Mouse (Mus musculus): ENCODE measurements around the gene Myh9.
"Not testable (repeated sequence)": the region's sequence is repeated elsewhere in the genome, so short reads cannot be mapped to it uniquely, and the experiment has no call there.

Gene Myh9

DNA sequence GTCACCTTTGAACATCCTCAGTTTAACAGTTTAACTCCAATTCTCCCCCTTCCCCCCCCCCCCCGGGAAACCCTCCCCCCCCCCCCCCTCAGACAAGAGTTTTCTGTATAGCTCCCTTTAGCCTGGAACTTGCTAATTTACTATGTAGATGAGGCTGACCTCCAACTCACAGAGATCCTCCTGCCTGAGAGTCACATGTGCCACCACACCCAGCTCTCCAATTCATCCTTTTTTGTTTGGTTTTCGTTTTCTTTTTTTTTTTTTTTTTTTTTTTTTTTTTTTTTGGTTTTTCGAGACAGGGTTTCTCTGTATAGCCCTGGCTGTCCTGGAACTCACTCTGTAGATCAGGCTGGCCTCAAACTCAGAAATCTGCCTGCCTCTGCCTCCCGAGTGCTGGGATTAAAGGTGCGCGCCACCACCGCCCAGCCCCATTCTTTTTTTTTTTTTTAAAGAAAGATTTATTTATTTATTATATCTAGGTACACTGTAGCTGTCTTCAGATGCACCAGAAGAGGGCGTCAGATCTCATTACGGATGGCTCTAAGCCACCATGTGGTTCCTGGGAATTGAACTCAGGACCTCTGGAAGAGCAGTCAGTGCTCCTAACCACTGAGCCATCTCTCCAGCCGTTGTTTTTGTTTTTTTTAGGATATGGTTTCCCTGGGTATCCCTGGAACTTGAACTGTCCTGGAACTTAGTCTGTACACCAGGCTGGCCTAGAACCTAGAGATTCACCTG is 25.4 kb upstream of the Myh9 start:
- not testable (repeated sequence) for DNase-seq (ENCODE audit: low spot score in 2 of 2)

DNA sequence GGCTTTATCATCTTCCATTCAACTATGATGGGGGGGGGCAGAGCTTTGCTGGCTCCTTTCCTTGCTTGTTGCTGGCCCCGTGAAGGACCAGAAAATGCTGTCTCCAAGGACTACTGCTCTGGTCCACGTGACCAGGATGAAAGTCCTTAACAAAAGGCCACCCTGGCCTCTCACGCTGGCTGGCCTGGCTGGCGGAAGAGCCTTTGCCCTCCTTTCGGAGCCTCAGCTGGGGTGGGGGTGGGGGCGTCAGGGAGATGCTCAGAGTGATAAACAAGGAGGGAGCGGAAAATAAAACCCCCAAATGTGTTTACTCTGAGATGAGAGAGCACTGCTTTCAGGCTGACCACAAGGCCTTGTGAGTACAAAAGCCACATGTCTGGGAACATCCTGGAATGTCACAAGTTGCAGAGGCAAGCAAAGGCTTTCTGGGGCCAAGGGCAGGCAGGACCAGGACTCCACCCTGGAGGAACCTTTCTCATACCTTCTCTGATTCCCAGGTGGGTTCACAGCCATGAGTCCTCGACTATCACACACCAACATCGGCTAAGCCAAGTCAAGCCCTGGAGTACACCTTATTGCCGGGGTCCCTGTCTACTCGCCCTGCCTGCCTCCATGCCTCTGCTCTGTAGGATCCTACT is 24.7 kb upstream of the Myh9 start:
- DNase-seq (ENCODE audit: low spot score in 2 of 2), result no peak

- no peak for DNase-seq (ENCODE audit: low spot score in 2 of 2)
These were observed 22.2 kb upstream of the Myh9 start for GRCm38 (mm10) chr15:77864063-77864758.

- DNase-seq (ENCODE audit: low spot score in 2 of 2), result no peak
These were observed 21.3 kb upstream of the Myh9 start for GRCm38 (mm10) chr15:77862991-77863972.

DNA sequence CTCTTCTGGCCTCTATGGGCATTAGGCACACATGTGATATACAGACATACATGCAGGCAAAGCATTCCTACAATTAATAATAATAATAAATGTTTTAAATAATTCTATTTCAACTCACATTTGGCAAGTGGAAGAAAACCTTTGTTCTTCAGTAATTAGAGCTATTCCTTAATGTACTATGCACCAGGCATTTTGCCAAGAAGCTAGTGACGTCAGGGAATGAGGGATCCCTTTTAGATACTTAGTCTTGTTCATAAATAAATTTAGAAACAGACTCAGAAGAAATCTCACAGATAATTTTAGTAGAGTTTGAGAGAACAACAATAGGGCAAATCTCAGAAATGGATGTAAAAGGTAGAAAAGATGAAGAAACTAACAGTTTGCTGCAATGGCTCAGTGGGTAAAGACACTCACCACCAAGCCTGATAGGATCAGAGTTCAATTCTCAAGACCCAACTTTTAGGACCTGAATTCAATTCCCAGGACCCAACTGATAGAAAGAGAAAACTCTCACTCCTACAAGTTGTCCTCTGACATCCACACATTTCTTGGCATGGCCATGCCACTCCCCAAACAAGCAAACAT is 18.2 kb upstream of the Myh9 start:
- DNase-seq (ENCODE audit: low spot score in 2 of 2), result no peak

GRCm38 (mm10) chr15:77857662-77858156 is 15.7 kb upstream of the Myh9 start:
- peak in 1 of 2 experiments; percentile 46 for DNase-seq (ENCODE audit: low spot score in 2 of 2)

DNA sequence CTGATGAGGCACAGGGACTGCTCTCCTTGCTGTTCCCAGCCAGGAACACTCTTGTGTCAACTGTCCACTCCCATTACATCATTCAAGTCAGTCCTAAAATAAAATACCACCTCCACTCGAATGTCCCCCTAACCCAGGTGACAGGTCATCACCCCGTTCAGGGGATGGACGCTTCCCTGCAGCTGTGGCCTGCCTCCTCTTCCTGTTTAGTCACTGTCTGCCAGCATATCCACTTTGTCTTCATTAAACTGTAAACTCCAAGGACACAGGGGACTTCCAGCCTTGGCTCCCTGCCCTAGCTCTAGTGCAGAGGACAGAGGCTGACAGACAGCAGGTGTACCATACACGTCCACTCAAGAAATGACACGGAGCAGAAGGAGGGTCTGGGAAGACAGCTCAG is 14.6 kb upstream of the Myh9 start:
- no peak for DNase-seq (ENCODE audit: low spot score in 2 of 2)

- DNase-seq (ENCODE audit: low spot score in 2 of 2), result no peak
These were observed 13.3 kb upstream of the Myh9 start for GRCm38 (mm10) chr15:77855301-77855700.

GRCm38 (mm10) chr15:77852001-77852400 is 10.0 kb upstream of the Myh9 start:
- DNase-seq (ENCODE audit: low spot score in 2 of 2), result no peak

DNA sequence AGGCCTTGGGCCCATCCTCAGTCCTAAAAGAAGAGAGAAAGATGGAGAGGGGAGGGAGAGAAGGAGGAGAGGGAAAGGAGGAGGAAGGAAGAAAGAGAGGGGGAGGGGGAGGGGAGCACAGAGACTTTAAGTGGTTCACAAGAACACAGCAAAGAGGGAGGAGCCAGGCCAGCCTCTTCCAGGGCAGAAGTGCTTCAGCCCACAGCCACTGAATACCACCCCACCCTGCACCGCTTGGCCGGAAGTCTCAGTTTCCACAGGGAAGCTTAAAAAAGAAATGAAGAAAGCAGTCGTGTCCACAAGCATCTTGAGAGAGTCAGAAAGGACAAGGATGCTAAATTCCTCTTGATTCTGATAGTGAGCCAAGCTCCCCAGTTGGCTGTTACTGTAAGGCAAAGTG is 9.2 kb upstream of the Myh9 start:
- DNase-seq (ENCODE audit: low spot score in 2 of 2), result peak in 1 of 2 experiments; percentile 36

DNA sequence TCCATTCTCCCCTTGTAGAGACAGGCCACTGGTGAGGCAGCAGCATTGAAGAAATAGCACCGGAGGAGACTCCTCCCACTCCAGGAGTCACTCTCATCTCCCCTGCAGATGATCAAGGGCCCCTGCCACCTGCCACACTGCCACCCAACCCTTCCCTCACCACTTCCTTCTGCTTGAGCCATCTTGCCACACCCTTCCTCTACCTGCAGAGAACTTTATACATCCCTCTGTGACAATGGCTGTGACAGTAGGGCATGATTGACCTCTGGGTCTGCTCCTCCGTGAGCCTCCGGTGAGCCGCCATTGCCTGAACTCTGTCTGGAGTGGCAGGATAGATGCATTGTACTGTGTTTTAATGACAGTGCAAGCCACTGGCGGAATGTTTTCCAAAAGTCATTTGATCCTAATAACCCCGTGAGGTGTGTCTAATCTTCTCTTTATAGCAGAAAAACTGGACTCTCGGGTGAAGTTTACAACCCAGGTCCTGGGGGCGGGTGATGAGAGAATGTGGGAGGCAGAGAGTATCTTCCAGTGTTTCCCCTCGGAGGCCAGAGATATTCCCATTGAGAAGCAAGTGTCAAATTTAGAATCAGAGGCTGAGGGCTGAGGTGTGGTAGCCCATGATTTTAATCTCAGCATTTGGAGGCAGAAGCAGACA is 7.7 kb upstream of the Myh9 start:
- DNase-seq (ENCODE audit: low spot score in 2 of 2), result peak; percentile 41 to 55

DNA sequence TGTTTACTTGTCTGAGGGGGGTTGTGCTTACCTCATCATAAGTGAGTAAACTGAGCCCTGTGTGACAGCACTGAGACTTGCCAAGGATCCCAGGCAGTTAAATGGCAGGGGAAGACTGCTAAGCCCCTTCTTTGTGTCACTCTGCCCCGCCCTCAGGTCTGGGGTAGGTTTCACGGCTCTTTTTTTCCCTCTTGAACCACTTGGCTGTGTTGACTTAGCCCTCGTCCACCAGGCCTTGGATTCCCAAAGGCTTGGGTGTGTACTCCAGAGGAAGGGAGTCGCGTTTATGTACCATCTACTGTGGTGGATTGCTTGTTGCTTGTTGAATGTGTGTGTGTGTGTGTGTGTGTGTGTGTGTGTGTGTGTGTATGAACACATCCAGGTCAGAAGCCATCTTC is 7.1 kb upstream of the Myh9 start:
- no peak for DNase-seq (ENCODE audit: low spot score in 2 of 2)

- DNase-seq (ENCODE audit: low spot score in 2 of 2), result no peak
These were observed 6.6 kb upstream of the Myh9 start for GRCm38 (mm10) chr15:77848415-77849038.

GRCm38 (mm10) chr15:77847826-77848225 is 5.9 kb upstream of the Myh9 start:
- no peak for DNase-seq (ENCODE audit: low spot score in 2 of 2)

DNA sequence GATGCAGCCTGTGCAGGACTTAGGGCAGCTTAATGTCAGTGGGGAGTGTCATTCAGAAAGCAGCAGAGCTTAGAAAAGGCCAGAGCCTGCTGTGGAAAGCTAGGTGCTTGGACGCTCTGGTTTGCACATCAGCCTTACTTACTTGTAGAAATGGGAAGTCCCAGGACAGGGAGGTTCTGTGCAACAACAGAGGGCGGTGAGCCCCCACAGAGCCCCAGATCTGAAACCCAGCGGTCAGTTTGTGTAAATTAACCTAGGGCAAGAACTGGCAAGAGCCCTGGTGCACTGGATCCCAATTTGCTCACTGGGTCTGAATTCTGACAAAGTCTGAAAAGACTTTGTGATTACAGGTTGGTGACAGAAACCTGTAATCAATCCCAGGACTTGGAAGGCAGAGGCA is 5.1 kb upstream of the Myh9 start:
- DNase-seq (ENCODE audit: low spot score in 2 of 2), result no peak

GRCm38 (mm10) chr15:77845931-77846595 is 4.1 kb upstream of the Myh9 start:
- not testable (repeated sequence) for DNase-seq (ENCODE audit: low spot score in 2 of 2)

DNA sequence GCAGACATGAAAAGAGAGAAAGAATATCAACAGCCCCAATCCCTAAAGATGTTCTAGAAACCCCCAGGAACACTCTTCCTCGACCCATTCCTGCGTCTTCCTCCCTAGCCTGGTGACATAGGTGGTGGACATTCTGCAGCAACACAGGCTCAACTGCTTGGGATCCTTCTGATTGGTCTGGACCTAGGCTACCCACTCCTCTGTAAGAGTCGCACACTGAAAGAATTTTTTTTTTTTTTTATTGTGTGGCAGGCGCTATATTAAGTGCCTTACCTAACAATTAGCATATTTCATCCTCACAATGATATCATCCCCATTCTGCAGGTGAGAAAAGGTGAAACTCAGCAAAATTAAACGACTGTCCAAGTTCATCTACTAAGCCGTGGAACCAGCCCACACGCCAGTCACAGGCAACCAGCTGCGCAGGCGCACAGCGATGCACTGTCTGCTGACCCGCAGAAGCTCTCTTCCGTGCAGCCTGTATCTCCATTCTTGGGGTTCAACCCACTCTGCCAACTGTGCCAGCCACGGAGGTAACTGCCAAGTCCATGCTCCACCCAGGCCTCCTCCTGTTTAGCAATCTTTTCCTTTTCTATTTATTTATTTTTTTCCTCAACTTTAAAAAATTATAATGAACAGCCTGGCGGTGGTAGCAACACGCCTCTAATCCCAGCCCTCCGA is 3.1 kb upstream of the Myh9 start:
- DNase-seq (ENCODE audit: low spot score in 2 of 2), result no peak

DNA sequence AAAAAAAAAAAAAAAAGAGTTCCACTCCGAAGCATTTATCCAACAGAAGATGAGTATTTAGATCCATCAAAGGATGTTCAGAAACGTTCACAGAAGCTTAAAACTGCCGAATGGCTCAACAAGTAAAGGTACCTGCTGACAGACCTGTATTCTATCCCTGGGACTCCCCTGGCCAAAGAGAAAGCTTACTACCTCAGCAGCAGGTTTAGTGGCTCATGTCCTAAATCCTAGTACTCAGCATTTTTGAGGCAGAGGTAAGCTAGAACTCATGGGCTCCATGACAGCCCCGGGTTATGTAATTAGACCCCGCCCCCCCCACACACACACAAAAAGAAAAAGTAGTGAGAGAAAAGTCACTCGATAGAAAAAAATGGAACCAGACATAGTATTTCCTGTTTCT is 2.1 kb upstream of the Myh9 start:
- no peak for DNase-seq (ENCODE audit: low spot score in 2 of 2)

DNA sequence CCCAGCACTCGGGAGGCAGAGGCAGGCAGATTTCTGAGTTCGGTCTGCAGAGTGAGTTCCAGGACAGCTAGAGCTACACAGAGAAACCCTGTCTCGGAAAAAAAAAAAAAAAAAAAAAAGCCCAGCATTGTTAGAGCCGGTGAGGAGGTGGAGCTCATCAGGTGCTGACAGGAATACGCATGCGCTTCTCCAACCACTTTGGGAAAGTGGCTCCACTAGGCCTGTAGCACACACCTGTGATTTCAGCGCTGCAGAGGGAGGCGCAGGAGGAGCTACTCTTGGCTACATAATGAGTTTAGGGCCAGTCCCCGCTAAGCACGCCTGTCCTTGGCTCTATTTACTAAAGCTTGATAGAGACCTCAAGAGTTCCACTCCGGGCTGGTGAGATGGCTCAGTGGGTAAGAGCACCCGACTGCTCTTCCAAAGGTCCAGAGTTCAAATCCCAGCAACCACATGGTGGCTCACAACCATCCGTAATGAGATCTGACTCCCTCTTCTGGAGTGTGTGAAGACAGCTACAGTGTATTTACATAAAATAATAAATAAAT is 1.6 kb upstream of the Myh9 start:
- not testable (repeated sequence) for DNase-seq (ENCODE audit: low spot score in 2 of 2)
